Mouse (Mus musculus) T-helper 2 cell (primary cell): ENCODE data around the gene Sesn3.

ENCODE experiments used
- in situ Hi-C: fragments of 300-600 bp; cut with MboI, MseI; formaldehyde crosslinking; loops from one replicate; pipeline ENCODE4 v1.15.1; 2025; ENCODE audit warnings: high pct_unique_total_duplicates

Sesn3 gene

DNA sequence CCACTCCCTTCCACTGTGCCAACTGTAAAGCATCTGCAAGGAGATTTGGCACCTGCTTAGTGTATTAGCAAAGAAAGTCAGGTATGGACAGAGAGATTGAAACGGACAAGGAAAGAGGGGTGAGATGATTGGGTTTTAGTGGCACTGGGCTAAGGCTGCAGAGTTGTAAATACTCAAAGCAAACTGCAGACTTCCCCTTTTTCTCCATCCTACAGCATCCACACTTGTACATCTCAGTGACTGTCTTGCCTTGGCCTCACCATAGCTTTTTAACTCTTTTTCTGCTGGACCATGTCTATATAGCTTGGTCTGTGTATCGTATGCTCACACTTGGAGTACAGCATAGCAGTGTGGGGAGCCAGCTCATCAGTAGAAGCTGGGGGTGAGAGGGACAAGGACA is 75.9 kb downstream of the Sesn3 start:
- in situ Hi-C loops: no loop called here

GRCm38 (mm10) chr9:14352337-14352736 is 77.5 kb downstream of the Sesn3 start:
- in situ Hi-C loops: no loop called here

- in situ Hi-C loops: no loop called here
Observed at GRCm38 (mm10) chr9:14354852-14355251, 80.0 kb downstream of the Sesn3 start.

DNA sequence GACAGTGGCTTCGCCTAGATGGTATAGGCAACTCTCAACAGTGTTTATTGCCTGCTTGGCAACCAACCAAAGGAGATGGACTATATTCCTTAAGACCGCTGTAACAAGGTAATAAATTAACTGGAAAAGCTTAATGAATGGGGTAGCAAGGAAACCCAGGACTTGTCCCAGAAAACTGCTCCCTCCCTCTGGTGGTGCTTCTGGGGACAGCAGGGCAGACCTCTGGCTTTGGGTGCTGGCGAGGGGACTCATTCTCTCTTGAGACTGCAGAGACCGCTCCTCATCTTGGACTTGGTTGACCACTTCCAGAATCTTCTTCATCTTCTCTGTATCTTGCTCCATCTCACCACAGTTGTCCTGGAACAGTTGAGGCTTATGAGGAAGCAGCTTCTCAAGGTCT is 82.2 kb downstream of the Sesn3 start:
- in situ Hi-C loops: no loop called here

- in situ Hi-C loops: no loop called here
Observed at GRCm38 (mm10) chr9:14362068-14362768, 87.4 kb downstream of the Sesn3 start.

DNA sequence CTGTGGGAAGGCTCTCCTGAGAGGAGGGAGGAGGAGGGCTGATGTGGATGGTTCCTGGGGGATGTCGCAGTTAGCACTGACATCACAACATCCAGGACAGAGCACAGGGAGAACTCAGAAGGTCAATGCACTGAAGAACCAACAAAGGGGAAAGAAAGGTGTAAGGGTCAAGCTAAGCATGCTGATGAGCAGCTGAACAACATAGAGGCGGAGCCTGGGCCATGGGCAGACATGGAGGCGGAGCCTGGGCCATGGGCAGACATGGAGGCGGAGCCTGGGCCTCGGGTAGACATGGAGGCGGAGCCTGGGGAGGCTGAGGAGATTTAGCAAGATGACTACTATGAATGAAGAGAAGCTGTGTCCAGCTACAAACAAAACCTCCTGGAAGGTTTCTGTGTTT is 88.7 kb downstream of the Sesn3 start:
- in situ Hi-C loops: no loop called here

DNA sequence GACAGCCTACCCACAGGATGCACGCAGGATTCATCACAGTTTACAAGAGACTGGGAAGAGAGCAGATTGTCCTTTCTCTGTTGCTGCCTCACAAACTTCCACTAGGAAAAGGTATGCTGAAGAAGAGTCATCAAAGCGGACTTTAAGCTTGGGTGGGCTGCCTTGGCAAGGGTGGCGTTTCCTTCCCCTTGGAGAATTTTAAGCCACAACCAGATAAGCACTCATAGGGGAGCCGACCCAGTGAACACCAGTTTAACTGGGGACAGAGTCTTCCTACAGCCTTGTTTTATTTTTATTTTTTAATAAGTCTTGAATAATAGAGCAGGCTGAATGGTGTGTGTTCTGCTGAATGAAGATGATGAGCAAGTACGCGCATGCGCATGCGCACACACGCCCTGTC is 89.9 kb downstream of the Sesn3 start:
- in situ Hi-C loops: no loop called here

- in situ Hi-C loops: no loop called here
Observed at GRCm38 (mm10) chr9:14365481-14366125, 90.7 kb downstream of the Sesn3 start.

DNA sequence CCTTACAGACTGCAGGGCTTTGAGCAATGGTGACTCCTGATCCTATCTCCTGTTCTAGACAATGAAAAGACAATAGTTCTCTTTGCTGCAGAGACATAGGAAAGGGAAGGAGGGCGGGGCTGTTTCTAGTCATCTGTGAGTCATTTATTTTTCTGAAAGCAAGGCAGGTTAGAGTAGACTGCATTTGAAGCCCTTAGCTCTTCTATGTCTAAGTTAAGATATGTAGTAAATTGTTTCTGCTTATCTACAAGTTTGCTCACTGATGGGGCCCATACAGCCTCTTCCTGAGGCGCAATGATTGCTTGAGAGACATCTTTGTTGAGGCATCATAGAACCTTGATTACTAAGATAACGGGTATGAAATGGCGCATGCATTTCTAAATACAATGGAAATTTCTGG is 93.0 kb downstream of the Sesn3 start:
- in situ Hi-C loops: no loop called here

GRCm38 (mm10) chr9:14369271-14369670 is 94.4 kb downstream of the Sesn3 start:
- in situ Hi-C loops: no loop called here

- in situ Hi-C loops: no loop called here
Observed at GRCm38 (mm10) chr9:14372440-14372839, 97.6 kb downstream of the Sesn3 start.

DNA sequence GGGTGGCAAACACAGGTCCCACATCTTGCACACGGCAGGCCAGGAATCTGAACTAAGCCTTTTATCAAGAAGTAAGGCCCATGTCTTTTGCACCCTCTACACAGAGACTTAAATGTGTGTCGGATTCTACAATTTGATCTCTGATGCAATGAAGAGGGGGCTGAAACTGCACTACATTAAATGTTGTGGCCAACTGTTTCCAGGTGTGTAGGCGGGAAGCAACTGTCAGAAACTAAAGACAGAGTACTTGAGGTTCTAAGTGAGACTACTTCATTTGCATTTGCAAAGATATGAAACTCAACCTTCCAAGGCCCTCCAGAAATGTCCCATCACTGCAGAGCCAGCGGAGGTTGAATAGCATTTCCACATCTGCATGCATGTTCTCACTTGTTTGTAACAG is 101.3 kb downstream of the Sesn3 start:
- in situ Hi-C loops: no loop called here

GRCm38 (mm10) chr9:14378151-14378550 is 103.3 kb downstream of the Sesn3 start:
- in situ Hi-C loops: no loop called here

GRCm38 (mm10) chr9:14379769-14380385 is 105.0 kb downstream of the Sesn3 start:
- in situ Hi-C loops: no loop called here

- in situ Hi-C loops: no loop called here
Observed at GRCm38 (mm10) chr9:14380386-14381285, 105.8 kb downstream of the Sesn3 start.

DNA sequence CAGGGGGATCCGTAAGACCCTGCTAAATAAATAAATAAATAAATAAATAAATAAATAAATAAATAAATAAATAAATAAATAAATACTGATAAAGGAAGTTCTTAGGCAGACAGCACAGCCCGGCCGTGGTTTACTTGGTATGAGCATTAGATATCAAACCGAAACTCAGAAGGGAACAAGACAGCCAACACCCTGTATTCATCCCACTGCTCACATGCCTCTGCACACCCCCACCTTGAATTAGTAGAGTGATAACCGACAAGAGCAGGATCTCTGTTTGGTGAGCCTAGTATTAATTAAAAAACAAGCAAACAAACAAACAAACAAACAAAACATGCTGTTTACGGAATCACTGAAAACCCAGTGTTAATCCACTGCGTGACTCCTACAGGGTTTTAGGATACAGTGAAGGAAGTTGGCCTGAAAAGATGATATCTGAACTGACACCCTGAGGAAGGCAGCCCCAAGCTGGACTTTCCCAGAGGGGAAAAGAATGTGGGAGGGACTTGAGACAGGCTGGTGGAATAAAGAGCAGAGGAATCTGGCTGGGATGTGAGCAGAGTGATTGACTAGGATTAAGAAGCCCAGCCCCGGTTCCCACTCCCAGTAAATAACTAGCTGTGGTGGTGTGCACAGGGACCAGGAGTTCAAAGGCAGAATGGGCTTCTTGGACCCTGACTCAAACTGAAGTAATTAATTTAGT is 106.6 kb downstream of the Sesn3 start, which contains the start of gene Endod1:
Endod1 (minus strand) TSS at position 155 of the 703 bp plus-strand sequence.
- in situ Hi-C loops: no loop called here

- in situ Hi-C loops: no loop called here
Observed at GRCm38 (mm10) chr9:14382256-14382791, 107.5 kb downstream of the Sesn3 start.
